Mouse (Mus musculus) midbrain, postnatal 0 days (tissue): ENCODE results near the gene Rbpj. TPM values are rescaled to one million over a fixed set of nuclear protein-coding genes. Genes with fewer than 3 reads are reported as not detected.

ENCODE experiments used
- ATAC-seq: fragments of 200-750 bp; cut with Nextera tagmentation; 2 replicates; pipeline ENCODE4 v1.8.0; 2017; ENCODE audit warnings: moderate number of reproducible peaks, mild to moderate bottlenecking, moderate TSS enrichment, moderate library complexity; ENCODE audit not compliant: low FRiP score
- DNase-seq: peaks from one replicate; pipeline ENCODE4 v3.0.0-alpha.2; 2015; ENCODE audit warnings: low spot score
- H3K27ac ChIP-seq: fragments of 300-500 bp; sonication (generic); 2 replicates; pipeline ENCODE4 v1.5.1; 2014; ENCODE audit warnings: low read depth, mild to moderate bottlenecking, low read length, mixed read lengths
- H3K27me3 ChIP-seq: fragments of 300-500 bp; sonication (generic); 2 replicates; pipeline ENCODE4 v1.6.1; 2014; ENCODE audit warnings: low read length, control low read depth, mixed read lengths; ENCODE audit not compliant: insufficient read depth
- H3K36me3 ChIP-seq: fragments of 300-500 bp; sonication (generic); 2 replicates; pipeline ENCODE4 v1.6.1; 2014; ENCODE audit warnings: low read length, control low read depth, mixed read lengths; ENCODE audit not compliant: insufficient read depth
- H3K4me1 ChIP-seq: fragments of 300-500 bp; sonication (generic); 2 replicates; pipeline ENCODE4 v1.6.1; 2014; ENCODE audit warnings: mild to moderate bottlenecking, control low read depth, antibody characterized with exemption, low read length, mixed read lengths; ENCODE audit not compliant: insufficient read depth
- H3K4me2 ChIP-seq: fragments of 300-500 bp; sonication (generic); 2 replicates; pipeline ENCODE4 v1.6.1; 2014; ENCODE audit warnings: low read depth, mild to moderate bottlenecking, low read length, mixed read lengths; ENCODE audit not compliant: poor library complexity, severe bottlenecking
- H3K4me3 ChIP-seq: fragments of 300-500 bp; sonication (generic); 2 replicates; pipeline ENCODE4 v1.5.1; 2014; ENCODE audit warnings: low read depth, mild to moderate bottlenecking, low read length, moderate library complexity
- H3K9ac ChIP-seq: fragments of 300-500 bp; sonication (generic); replicated peaks from 2 replicates; pipeline ENCODE4 v1.6.1; 2014; ENCODE audit warnings: mild to moderate bottlenecking, low read length, moderate library complexity, mixed read lengths; ENCODE audit not compliant: poor library complexity, severe bottlenecking
- H3K9me3 ChIP-seq: fragments of 300-500 bp; sonication (generic); 2 replicates; pipeline ENCODE4 v1.6.1; 2016; ENCODE audit warnings: low read length, control low read depth
- CTCF ChIP-seq: IDR thresholded peaks from 2 replicates; pipeline ENCODE4 v1.5.1; 2016; ENCODE audit warnings: antibody characterized with exemption, mild to moderate bottlenecking
- WGBS: fragments of 180-500 bp; shearing (Covaris S2); extraction: QIAGEN DNeasy Blood & Tissue Kit; methylation state at CpG from one replicate; pipeline ENCODE4 v1.1.7; 2014; 5-methylcytosine and 5-hydroxymethylcytosine counted together
- polyA plus RNA-seq: library from polyadenylated mRNA; unstranded; fragments of >200 nt; fragmentation: Nextera tagmentation; extraction: Ambion mirVana; gene quantifications from 2 replicates; pipeline ENCODE4 v1.2.1, GENCODE M21; 2015
- total RNA-seq: library from RNA; depleted of rRNA; stranded (reverse); fragments of >200 nt; gene quantifications from 2 replicates; pipeline ENCODE4 v1.2.3, GENCODE M21; 2014

The Rbpj gene
- total and polyA plus RNA-seq, 2 experiments from 2014 or later = 14.8 to 21.0 TPM

DNA sequence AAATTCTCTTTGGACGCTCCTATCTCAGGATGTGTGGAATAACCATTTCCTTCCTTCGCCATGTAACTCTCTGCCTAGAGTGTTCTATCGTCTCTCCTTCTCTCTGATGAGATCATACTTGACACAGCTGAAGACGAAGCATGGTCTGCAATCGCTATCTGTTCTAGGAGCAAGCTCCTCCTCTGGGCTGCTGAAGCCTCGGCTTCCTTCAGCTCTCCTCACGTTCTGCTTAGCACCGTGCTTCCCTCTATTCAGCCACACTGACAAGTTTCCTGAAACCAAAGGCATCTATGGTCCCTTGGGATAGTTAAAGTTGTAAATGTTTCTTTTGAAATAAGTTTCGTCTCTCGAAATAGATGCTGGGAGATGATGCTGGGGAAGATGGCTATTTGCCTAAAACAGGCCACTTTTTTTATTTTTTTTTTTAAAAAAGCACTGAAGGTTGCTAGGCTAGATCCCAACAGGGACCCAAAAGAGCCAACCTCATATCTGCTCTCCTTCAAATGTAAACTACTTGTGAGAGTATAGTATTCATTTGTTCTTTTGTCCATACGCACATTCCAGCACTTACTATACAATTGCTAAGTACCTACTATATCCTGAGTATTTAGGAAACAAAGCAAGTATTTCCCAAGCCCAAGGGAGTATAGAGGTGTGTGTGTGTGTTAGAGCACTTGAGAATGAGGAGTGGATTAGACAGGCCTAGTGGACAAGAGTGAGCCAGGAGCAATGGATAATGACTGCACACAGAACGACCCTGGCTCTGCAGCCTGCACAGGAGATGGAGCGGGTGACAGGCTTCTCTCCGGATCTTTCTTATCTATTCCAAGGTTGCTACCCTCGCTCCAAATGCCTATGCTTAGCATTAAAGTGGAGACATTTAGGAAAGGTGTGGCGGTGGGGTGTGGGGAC, 726 bp downstream of the Rbpj start:
- DNase-seq (no peak), ATAC-seq (no peak)
- H3K4me3 ChIP-seq = no peak overlapping the region
- H3K27ac ChIP-seq = no peak overlapping the region
- no peaks in the 10 kb centered on the region for H3K4me1 ChIP-seq
- H3K36me3 ChIP-seq = no peaks in the 10 kb centered on the region
- H3K27me3 ChIP-seq = no peaks in the 10 kb centered on the region
- no peak overlapping the region for H3K4me2 ChIP-seq
- 83% methylated on average over 16 of the region's 16 CpGs for WGBS
- no peak for TF ChIP-seq CTCF
- H3K9me3 ChIP-seq = no peaks in the 10 kb centered on the region
- H3K9ac ChIP-seq = no peak overlapping the region

DNA sequence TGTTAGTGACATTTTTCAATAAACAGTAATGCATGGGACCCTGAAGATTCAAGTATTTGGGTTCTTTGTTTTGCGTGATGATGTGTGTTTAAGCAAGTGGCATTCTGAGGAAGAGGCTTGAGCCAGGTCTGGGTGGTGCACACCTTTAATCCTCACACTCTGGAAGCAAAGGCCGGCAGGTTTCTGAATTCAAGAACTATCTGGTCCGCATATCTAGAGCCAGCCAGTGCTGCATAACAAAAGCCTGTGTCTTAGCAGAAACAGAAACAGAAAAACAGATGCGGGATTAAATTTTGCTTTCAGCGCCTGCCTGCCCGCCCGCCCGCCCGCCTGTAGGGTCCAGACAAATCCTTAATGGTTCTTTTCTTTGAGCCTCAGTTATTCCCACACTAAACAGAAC, 1.6 kb downstream of the Rbpj start:
- no peak overlapping the region for H3K27ac ChIP-seq
- no peaks in the 10 kb centered on the region for H3K27me3 ChIP-seq
- H3K9me3 ChIP-seq = no peaks in the 10 kb centered on the region
- ATAC-seq (no peak), DNase-seq (no peak)
- no peaks in the 10 kb centered on the region for H3K36me3 ChIP-seq
- no peak for TF ChIP-seq CTCF
- no peak overlapping the region for H3K9ac ChIP-seq
- H3K4me2 ChIP-seq = no peak overlapping the region
- no peaks in the 10 kb centered on the region for H3K4me1 ChIP-seq
- H3K4me3 ChIP-seq = no peak overlapping the region
- 58% methylated on average over 9 of the region's 9 CpGs for WGBS

DNA sequence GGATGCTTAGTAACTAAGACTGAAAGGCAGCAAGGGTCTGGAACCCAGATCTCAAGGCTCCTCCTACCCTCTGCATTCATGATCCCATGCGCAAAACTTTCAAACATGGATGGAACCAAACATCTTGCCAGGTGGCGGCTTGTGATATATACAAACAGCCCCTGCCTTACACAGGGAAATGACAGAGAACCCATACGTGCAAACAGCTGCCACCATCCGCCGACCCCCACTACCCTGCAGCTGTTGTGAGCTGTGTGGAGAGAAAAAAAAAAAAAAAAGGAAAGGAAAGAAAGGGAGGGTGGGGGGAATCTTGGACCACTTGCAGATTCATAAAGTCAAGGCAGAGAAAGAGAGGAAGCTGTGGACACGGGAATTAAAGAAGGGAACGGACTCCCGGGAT, 2.4 kb downstream of the Rbpj start:
- Histone ChIP-seq H3K27me3 (no peaks in the 10 kb centered on the region), H3K4me3 (no peak overlapping the region), H3K9ac (no peak overlapping the region), H3K27ac (no peak overlapping the region), H3K4me1 (no peaks in the 10 kb centered on the region), H3K4me2 (no peak overlapping the region), H3K9me3 (no peaks in the 10 kb centered on the region), H3K36me3 (no peaks in the 10 kb centered on the region)
- no peak for DNase-seq
- TF ChIP-seq CTCF = no peak
- 65% methylated on average over 8 of the region's 8 CpGs for WGBS
- ATAC-seq = no peak

DNA sequence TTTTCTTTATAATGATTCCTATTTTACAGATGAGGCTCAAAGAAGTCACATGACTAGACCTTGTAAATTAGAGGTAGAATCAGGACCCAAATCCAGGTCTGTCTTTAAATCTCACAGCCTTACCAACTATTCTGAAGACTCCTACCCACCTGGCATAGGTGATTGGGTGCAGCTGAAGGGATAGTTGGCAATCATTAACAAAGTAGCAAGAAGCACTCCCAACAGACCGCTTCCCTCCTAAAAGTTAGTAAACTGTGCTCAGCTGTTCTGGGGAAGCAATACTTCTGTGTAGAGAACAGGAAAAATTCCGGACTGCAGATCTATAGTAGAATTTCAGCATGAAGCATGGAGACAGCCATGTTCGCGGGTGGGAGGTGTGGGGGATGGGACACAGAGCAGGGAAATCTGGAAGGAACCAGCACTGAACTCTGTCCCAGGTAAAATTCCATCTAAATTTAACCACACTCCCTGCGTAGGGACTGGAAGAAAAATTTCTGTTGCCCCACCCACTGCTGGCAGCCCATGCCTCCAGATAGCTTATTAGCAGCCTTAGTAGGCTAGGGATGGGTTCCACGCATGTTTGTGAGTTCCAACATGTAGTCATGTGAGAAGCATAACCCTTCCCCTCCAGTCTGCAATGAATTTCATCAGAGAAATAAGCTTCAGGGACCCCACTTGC, 3.3 kb downstream of the Rbpj start:
- TF ChIP-seq CTCF = no peak
- Histone ChIP-seq H3K36me3 (no peaks in the 10 kb centered on the region), H3K9ac (no peak overlapping the region), H3K27me3 (no peaks in the 10 kb centered on the region), H3K4me1 (no peaks in the 10 kb centered on the region), H3K27ac (no peak overlapping the region), H3K4me3 (no peak overlapping the region), H3K4me2 (no peak overlapping the region), H3K9me3 (no peaks in the 10 kb centered on the region)
- WGBS = 85% methylated on average over 6 of the region's 6 CpGs
- no peak for DNase-seq
- no peak for ATAC-seq

DNA sequence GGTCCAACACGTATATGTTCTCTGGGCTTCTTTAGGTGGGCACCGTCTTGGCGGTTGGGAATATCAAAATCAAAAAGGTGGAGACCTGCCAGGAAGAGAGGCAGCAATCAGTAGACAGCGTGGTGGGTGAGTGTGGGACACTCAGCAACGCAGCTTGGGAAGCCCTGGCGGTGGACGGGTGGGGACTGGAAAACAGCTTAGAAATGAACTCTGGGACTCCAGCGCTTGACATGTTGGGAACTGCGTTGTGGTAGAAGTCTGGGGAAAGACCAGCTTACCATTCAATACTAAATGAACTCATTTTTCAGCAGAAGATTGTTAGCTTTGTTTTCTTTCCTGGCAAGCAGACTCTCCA, 3.8 kb downstream of the Rbpj start:
- H3K27me3 ChIP-seq = no peaks in the 10 kb centered on the region
- DNase-seq (no peak), ATAC-seq (no peak)
- no peak for TF ChIP-seq CTCF
- no peaks in the 10 kb centered on the region for H3K36me3 ChIP-seq
- 63% methylated on average over 9 of the region's 9 CpGs for WGBS
- no peaks in the 10 kb centered on the region for H3K9me3 ChIP-seq
- H3K4me3 ChIP-seq = no peak overlapping the region
- no peak overlapping the region for H3K9ac ChIP-seq
- no peak overlapping the region for H3K27ac ChIP-seq
- no peaks in the 10 kb centered on the region for H3K4me1 ChIP-seq
- no peak overlapping the region for H3K4me2 ChIP-seq
